Mouse (Mus musculus) ovary, postnatal 36 days (tissue): Measurements from ENCODE around the gene Sprr2a2.
"Not testable (repeated sequence)": the region's sequence is repeated elsewhere in the genome, so short reads cannot be mapped to it uniquely, and the experiment has no call there.

Experiments
- DNase-seq: peaks from one replicate; pipeline ENCODE4 v3.0.0; 2022; ENCODE audit warnings: low spot score, mixed read lengths

Gene Sprr2a2

GRCm38 (mm10) chr3:92215569-92215968 lies at the start of gene Sprr2a2, which contains the start of gene Sprr2a1:
Sprr2a2 (plus strand) TSS chr3:92215920.
Sprr2a1 (plus strand) TSS chr3:92215799.
- DNase-seq, result not testable (repeated sequence)

GRCm38 (mm10) chr3:92169847-92170246 lies 45.9 kb upstream of the Sprr2a2 start:
- no peak for DNase-seq

- DNase-seq, result no peak
Observed at GRCm38 (mm10) chr3:92176880-92177279, 38.8 kb upstream of the Sprr2a2 start.

- DNase-seq, result no peak
Observed at GRCm38 (mm10) chr3:92195512-92196200, 20.1 kb upstream of the Sprr2a2 start.

GRCm38 (mm10) chr3:92211133-92211925 lies 4.4 kb upstream of the Sprr2a2 start:
- not testable (repeated sequence) for DNase-seq

- DNase-seq, result not testable (repeated sequence)
Observed at GRCm38 (mm10) chr3:92212059-92212458, 3.7 kb upstream of the Sprr2a2 start.

- DNase-seq, result not testable (repeated sequence)
Observed at GRCm38 (mm10) chr3:92213651-92214050, 2.1 kb upstream of the Sprr2a2 start.

GRCm38 (mm10) chr3:92219031-92219430 lies 3.3 kb downstream of the Sprr2a2 start:
- not testable (repeated sequence) for DNase-seq

GRCm38 (mm10) chr3:92223708-92224107 lies 8.0 kb downstream of the Sprr2a2 start:
- DNase-seq, result not testable (repeated sequence)

- peak; percentile 1 for DNase-seq
Observed at GRCm38 (mm10) chr3:92227410-92227809, 11.7 kb downstream of the Sprr2a2 start.

GRCm38 (mm10) chr3:92236463-92237189 lies 20.9 kb downstream of the Sprr2a2 start:
- not testable (repeated sequence) for DNase-seq

GRCm38 (mm10) chr3:92238736-92239135 lies 23.0 kb downstream of the Sprr2a2 start:
- DNase-seq, result not testable (repeated sequence)

- not testable (repeated sequence) for DNase-seq
Observed at GRCm38 (mm10) chr3:92239197-92239596, 23.5 kb downstream of the Sprr2a2 start.

GRCm38 (mm10) chr3:92244833-92245232 lies 29.1 kb downstream of the Sprr2a2 start:
- not testable (repeated sequence) for DNase-seq

GRCm38 (mm10) chr3:92246245-92246644 lies 30.5 kb downstream of the Sprr2a2 start:
- DNase-seq, result not testable (repeated sequence)

GRCm38 (mm10) chr3:92248494-92248893 lies 32.8 kb downstream of the Sprr2a2 start:
- not testable (repeated sequence) for DNase-seq

GRCm38 (mm10) chr3:92250450-92250849 lies 34.7 kb downstream of the Sprr2a2 start:
- DNase-seq, result not testable (repeated sequence)

GRCm38 (mm10) chr3:92253860-92254259 lies 38.1 kb downstream of the Sprr2a2 start:
- DNase-seq, result not testable (repeated sequence)

GRCm38 (mm10) chr3:92258526-92258925 lies 42.8 kb downstream of the Sprr2a2 start:
- not testable (repeated sequence) for DNase-seq

- not testable (repeated sequence) for DNase-seq
Observed at GRCm38 (mm10) chr3:92263462-92263861, 47.7 kb downstream of the Sprr2a2 start.

GRCm38 (mm10) chr3:92271414-92271985 lies 55.8 kb downstream of the Sprr2a2 start:
- not testable (repeated sequence) for DNase-seq

- not testable (repeated sequence) for DNase-seq
Observed at GRCm38 (mm10) chr3:92273504-92273903, 57.8 kb downstream of the Sprr2a2 start.
